Comparison of ENCODE assay signal across 18 mouse cellular contexts in genomic region chr10:77974811-77975210, GRCm38 (mm10).
"Had no signal": no experiment of that assay in that cellular context is flagged by ENCODE, and none has a peak within 500 bp of the region (broad histone marks: within the 10 kb centered on the region; RNA-seq: fewer than 3 reads in every experiment).

No protein-coding gene starts in this region.

- H3K9me3 ChIP-seq: limb, embryonic 10.5 days; limb, embryonic 13.5 days; liver, embryonic 12.5 days; liver, embryonic 15.5 days; lung, embryonic 15.5 days; midbrain, embryonic 10.5 days had no signal

- H3K4me3 ChIP-seq: layer of hippocampus, adult 2 months; limb, embryonic 10.5 days; limb, embryonic 13.5 days; liver, embryonic 12.5 days; liver, embryonic 15.5 days; lung, embryonic 15.5 days; midbrain, embryonic 10.5 days had no signal

- DNase-seq: kidney, adult 18-20 months; kidney, adult 9 months; kidney, postnatal 14 days; kidney, postnatal 4 days; liver; lung, adult 18-20 months; lung, postnatal 10 days; lung, postnatal 36 days; midbrain, embryonic 14.5 days; thymus, adult 18-20 months; thymus, postnatal 36 days had no signal

- H3K9ac ChIP-seq: limb, embryonic 13.5 days; liver, embryonic 12.5 days; liver, embryonic 15.5 days; lung, embryonic 15.5 days had no signal

- ATAC-seq: liver, embryonic 12.5 days had no signal

- H3K4me2 ChIP-seq: limb, embryonic 13.5 days; liver, embryonic 12.5 days; liver, embryonic 15.5 days; lung, embryonic 15.5 days had no signal

- H3K27ac ChIP-seq: layer of hippocampus, adult 2 months; limb, embryonic 10.5 days; limb, embryonic 13.5 days; liver, embryonic 12.5 days; liver, embryonic 15.5 days; lung, embryonic 15.5 days; midbrain, embryonic 10.5 days had no signal

- H3K36me3 ChIP-seq: limb, embryonic 13.5 days; liver, embryonic 12.5 days; liver, embryonic 15.5 days; lung, embryonic 15.5 days; midbrain, embryonic 10.5 days had no signal
